Mouse (Mus musculus) myocyte (in vitro differentiated cells): ENCODE measurements around the gene Klhl40.

Experiments
- CEBPB ChIP-seq: IDR thresholded peaks from 2 replicates; pipeline ENCODE4 v1.6.1; 2011; ENCODE audit warnings: mild to moderate bottlenecking, moderate library complexity; ENCODE audit not compliant: poor library complexity, insufficient read depth, severe bottlenecking
- MAX ChIP-seq: IDR thresholded peaks from one replicate; pipeline ENCODE4 v1.6.1; 2011; ENCODE audit warnings: low read depth, mild to moderate bottlenecking, control low read depth
- POLR2A ChIP-seq: IDR thresholded peaks from one replicate; pipeline ENCODE4 v1.6.1; 2011; ENCODE audit warnings: low read depth, mild to moderate bottlenecking, control low read depth, moderate library complexity; ENCODE audit not compliant: insufficient read length
- POLR2AphosphoS2 ChIP-seq: IDR thresholded peaks from one replicate; pipeline ENCODE4 v1.6.1; 2011; ENCODE audit warnings: low read depth, control low read depth; ENCODE audit not compliant: insufficient read length
- REST ChIP-seq: IDR thresholded peaks from one replicate; pipeline ENCODE4 v1.6.1; 2011; ENCODE audit warnings: mild to moderate bottlenecking, control low read depth, moderate library complexity; ENCODE audit not compliant: insufficient read depth, insufficient read length
- TCF12 ChIP-seq: IDR thresholded peaks from one replicate; pipeline ENCODE4 v1.6.1; 2011; ENCODE audit warnings: mild to moderate bottlenecking, control low read depth; ENCODE audit not compliant: poor library complexity, insufficient read depth, severe bottlenecking

DNA sequence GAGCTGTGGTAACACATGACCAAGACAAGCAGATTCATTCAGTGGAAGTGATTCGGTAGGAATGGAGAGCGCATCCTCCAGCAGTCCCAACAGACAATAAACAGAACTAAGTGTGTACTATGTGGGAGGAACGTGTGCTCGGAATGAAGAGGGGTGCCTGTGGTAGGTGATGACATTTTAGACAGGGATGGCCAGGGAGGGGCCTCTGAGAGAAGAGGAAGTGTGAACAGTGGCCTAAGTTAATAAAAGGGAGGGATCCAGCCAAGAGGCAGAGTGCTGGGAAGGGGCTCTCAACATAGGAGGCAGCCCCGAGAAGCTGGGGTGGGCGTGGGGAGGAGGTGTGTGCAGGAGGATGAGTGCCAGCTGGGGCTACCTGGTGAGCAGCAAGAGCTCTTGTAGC is 50.9 kb downstream of the Klhl40 start:
- no peak for TF ChIP-seq POLR2A
- TF ChIP-seq REST = no peak
- TF ChIP-seq POLR2AphosphoS2 = no peak
- no peak for TF ChIP-seq MAX
- TF ChIP-seq TCF12 = no peak
- no peak for TF ChIP-seq CEBPB
